Mouse (Mus musculus) megakaryocyte, embryonic 14.5 days (primary cell): ENCODE measurements around the gene Uts2r.

Source experiments
- FLI1 ChIP-seq: IDR thresholded peaks from 2 replicates; pipeline ENCODE4 v1.6.1; 2012; ENCODE audit warnings: low read length, inconsistent platforms, mixed read lengths
- GATA1 ChIP-seq: IDR thresholded peaks from 3 replicates; pipeline ENCODE4 v1.6.1; 2012; ENCODE audit warnings: mixed read lengths, low read length, inconsistent platforms, borderline replicate concordance

GRCm38 (mm10) chr11:121154203-121154602 is 5.9 kb upstream of the Uts2r start:
- TF ChIP-seq GATA1 = no peak
- no peak for TF ChIP-seq FLI1
